Mouse (Mus musculus): Measurements from ENCODE around the gene Prox1.

The Prox1 gene

DNA sequence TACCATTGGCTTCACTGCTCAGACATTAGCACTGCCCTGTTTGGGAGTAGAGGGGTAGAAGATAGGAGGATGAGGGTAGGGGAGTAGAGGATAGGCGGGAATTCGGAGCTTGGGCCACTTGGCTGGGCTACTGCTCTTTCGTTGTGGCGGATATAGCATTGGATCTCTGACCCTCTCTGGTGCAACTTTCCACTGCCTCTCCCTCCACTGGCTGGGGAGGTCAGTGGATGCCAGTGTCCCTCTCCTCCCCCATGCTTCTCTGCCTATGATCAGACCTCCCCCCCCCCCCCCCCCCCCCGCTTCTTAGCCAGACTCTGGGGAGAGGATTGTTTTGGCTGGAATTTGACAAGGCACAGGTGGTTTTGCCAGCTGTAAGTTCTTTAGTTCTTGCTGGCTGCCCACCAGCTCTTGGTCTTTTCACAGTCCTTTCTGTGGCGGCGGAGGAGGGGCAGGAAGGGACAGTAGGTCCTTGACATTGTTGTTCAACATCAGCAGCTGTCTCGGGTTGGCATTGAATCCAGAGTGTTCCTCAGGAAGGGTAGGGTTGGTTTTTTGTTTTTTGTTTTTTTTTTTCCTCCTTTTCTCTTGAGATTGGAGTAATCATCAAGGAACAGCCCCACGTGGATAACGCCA is 90.8 kb downstream of the Prox1 start:
- DNase-seq (ENCODE audit: low spot score): no peak

DNA sequence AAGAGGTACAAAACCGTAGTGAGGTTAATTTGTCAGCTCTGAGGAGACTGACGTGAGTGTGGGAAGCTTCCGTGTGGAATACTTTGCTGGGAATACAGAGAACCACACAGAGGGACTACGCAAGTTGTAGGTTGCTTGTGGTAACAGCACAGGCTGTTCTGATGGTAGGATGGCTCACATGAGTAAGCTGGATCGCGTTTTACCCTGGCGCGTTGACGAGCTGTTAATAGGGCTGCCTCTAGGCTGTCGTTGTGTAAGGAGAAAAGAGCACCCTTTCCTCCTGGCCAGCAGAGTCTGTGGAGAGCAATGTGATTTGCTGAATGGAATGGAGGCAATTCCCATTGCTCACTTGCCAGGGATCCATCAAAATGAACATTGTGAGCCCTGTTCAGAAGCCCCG is 93.9 kb downstream of the Prox1 start:
- DNase-seq (ENCODE audit: low spot score): no peak
